Mouse (Mus musculus): ENCODE measurements at regions not wholly inside any gene's neighbourhood (a gene's known extent, or its start where the extent isn't known, plus 50 kb on each side); places are given as distances from the start of the nearest gene placed in this dataset.

GRCm38 (mm10) chr6:31200705-31201104 is 197.8 kb upstream of the Mkln1 start:
- no peak for DNase-seq

- no peak for DNase-seq
These were observed 197.1 kb upstream of the Mkln1 start for GRCm38 (mm10) chr6:31201375-31201972.

GRCm38 (mm10) chr6:31202594-31202993 is 195.9 kb upstream of the Mkln1 start:
- no peak for DNase-seq

- DNase-seq: no peak
These were observed 194.1 kb upstream of the Mkln1 start for GRCm38 (mm10) chr6:31204434-31204833.

- no peak for DNase-seq
These were observed 193.7 kb upstream of the Mkln1 start for GRCm38 (mm10) chr6:31204839-31205238.

- DNase-seq: no peak
These were observed 192.4 kb upstream of the Mkln1 start for GRCm38 (mm10) chr6:31206106-31206505.

- DNase-seq: no peak
These were observed 191.3 kb upstream of the Mkln1 start for GRCm38 (mm10) chr6:31207231-31207630.

- no peak for DNase-seq
These were observed 190.3 kb upstream of the Mkln1 start for GRCm38 (mm10) chr6:31208224-31208623.

GRCm38 (mm10) chr6:31209411-31210139 is 189.0 kb upstream of the Mkln1 start:
- no peak for DNase-seq

GRCm38 (mm10) chr6:31210209-31210714 is 188.3 kb upstream of the Mkln1 start:
- no peak for DNase-seq

GRCm38 (mm10) chr6:31211091-31211490 is 187.4 kb upstream of the Mkln1 start:
- no peak for DNase-seq

GRCm38 (mm10) chr6:31211616-31212015 is 186.9 kb upstream of the Mkln1 start:
- no peak for DNase-seq

GRCm38 (mm10) chr6:31212080-31212479 is 186.5 kb upstream of the Mkln1 start:
- DNase-seq: no peak

GRCm38 (mm10) chr6:31212694-31213093 is 185.8 kb upstream of the Mkln1 start:
- DNase-seq: no peak

GRCm38 (mm10) chr6:31213161-31213560 is 185.4 kb upstream of the Mkln1 start:
- no peak for DNase-seq

- no peak for DNase-seq
These were observed 182.9 kb upstream of the Mkln1 start for GRCm38 (mm10) chr6:31215661-31216060.

GRCm38 (mm10) chr6:31216206-31217059 is 182.1 kb upstream of the Mkln1 start:
- peak; percentile 75 to 83 for DNase-seq

- peak; percentile 32 to 52 for DNase-seq
These were observed 181.4 kb upstream of the Mkln1 start for GRCm38 (mm10) chr6:31217060-31217541.

GRCm38 (mm10) chr6:31217641-31218138 is 180.8 kb upstream of the Mkln1 start:
- DNase-seq: peak in 1 of 2 experiments; percentile 23

- peak; percentile 21 to 48 for DNase-seq
These were observed 180.3 kb upstream of the Mkln1 start for GRCm38 (mm10) chr6:31218139-31218750.

- no peak for DNase-seq
These were observed 179.7 kb upstream of the Mkln1 start for GRCm38 (mm10) chr6:31218880-31219279.

- DNase-seq: no peak
These were observed 178.8 kb upstream of the Mkln1 start for GRCm38 (mm10) chr6:31219736-31220135.

All from thymus, adult 18-20 months (tissue).